Mouse (Mus musculus) G1E (cell line): ENCODE results near the gene Crybg1.

Experiments used
- CTCF ChIP-seq: IDR thresholded peaks from 2 replicates; pipeline ENCODE4 v1.5.1; 2012; ENCODE audit warnings: low read depth, low read length, inconsistent platforms, mixed read lengths
- GATA1 ChIP-seq: IDR thresholded peaks from 2 replicates; pipeline ENCODE4 v1.6.1; 2012; ENCODE audit warnings: borderline replicate concordance, low read length, inconsistent platforms, mixed read lengths
- GATA2 ChIP-seq: IDR thresholded peaks from 2 replicates; pipeline ENCODE4 v1.6.1; 2012; ENCODE audit warnings: low read depth, low read length, inconsistent platforms, borderline replicate concordance
- POLR2AphosphoS5 ChIP-seq: IDR thresholded peaks from 2 replicates; pipeline ENCODE4 v1.6.1; 2012; ENCODE audit warnings: low read depth, low read length, inconsistent platforms; ENCODE audit not compliant: insufficient replicate concordance
- TAL1 ChIP-seq: conservative IDR thresholded peaks from 2 replicates; pipeline ENCODE4 v1.6.1; 2012; ENCODE audit warnings: low read depth, low read length, inconsistent platforms, mixed read lengths

DNA sequence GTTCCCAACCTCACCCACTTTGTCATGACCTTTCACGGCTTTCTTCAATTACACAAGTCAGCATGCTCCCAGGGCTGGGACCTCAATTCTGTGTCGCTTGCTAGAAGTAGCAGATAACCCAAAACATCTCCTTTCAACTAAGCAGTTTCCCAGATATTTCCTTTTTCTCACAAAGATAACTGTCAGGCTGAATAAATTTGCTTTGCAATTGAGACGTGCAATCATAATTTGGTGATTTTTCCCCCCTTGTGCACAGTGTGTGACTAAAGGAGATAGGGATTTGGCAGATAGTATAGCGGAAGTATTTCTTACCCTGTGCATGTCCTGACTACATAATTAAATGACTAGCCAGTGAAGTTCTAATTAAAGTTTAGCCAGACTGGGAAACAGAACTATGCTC is 134.8 kb downstream of the Crybg1 start:
- no peak for TF ChIP-seq CTCF
- no peak for TF ChIP-seq GATA1
- no peak for TF ChIP-seq POLR2AphosphoS5
- no peak for TF ChIP-seq TAL1
- TF ChIP-seq GATA2: no peak
